Mouse (Mus musculus) testis, adult 2 months (tissue): Measurements from ENCODE around the gene Myt1l. TPM values are rescaled to one million over a fixed set of nuclear protein-coding genes. Genes with fewer than 3 reads are reported as not detected.

ENCODE experiments used
- H3K27ac ChIP-seq: fragments of 200-500 bp; 2 replicates; pipeline ENCODE4 v1.5.1; 2012; ENCODE audit warnings: low read depth, low read length; ENCODE audit not compliant: control insufficient read depth, insufficient read depth
- H3K27me3 ChIP-seq: fragments of 200-500 bp; 2 replicates; pipeline ENCODE4 v1.6.1; 2012; ENCODE audit warnings: mild to moderate bottlenecking, low read length, moderate library complexity; ENCODE audit not compliant: control insufficient read depth, insufficient read depth
- H3K36me3 ChIP-seq: fragments of 200-500 bp; 2 replicates; pipeline ENCODE4 v1.6.1; 2012; ENCODE audit warnings: mild to moderate bottlenecking, low read length; ENCODE audit not compliant: control insufficient read depth, insufficient read depth
- H3K4me1 ChIP-seq: fragments of 200-500 bp; 2 replicates; pipeline ENCODE4 v1.6.1; 2012; ENCODE audit warnings: low read length; ENCODE audit not compliant: control insufficient read depth, insufficient read depth
- H3K4me3 ChIP-seq: fragments of 200-500 bp; 2 replicates; pipeline ENCODE4 v1.5.1; 2012; ENCODE audit warnings: low read depth, mild to moderate bottlenecking, low read length, moderate library complexity, mixed read lengths; ENCODE audit not compliant: control insufficient read depth
- CTCF ChIP-seq: fragments of 200-500 bp; IDR thresholded peaks from 2 replicates; pipeline ENCODE4 v1.5.1; 2012; ENCODE audit warnings: low read depth, mild to moderate bottlenecking, inconsistent platforms, low read length, moderate library complexity; ENCODE audit not compliant: control insufficient read depth, insufficient read depth, insufficient replicate concordance
- POLR2A ChIP-seq: fragments of 200-500 bp; IDR thresholded peaks from 2 replicates; pipeline ENCODE4 v1.6.1; 2012; ENCODE audit warnings: low read depth, mild to moderate bottlenecking, inconsistent platforms, low read length, moderate library complexity; ENCODE audit not compliant: control insufficient read depth
- polyA plus RNA-seq: library from polyadenylated mRNA; depleted of rRNA; stranded (reverse); fragments of >200 nt; gene quantifications from 2 replicates; pipeline ENCODE4 v1.2.3, GENCODE M21; 2012

The Myt1l gene
- polyA plus RNA-seq, 1 experiment, result 5.6 TPM

DNA sequence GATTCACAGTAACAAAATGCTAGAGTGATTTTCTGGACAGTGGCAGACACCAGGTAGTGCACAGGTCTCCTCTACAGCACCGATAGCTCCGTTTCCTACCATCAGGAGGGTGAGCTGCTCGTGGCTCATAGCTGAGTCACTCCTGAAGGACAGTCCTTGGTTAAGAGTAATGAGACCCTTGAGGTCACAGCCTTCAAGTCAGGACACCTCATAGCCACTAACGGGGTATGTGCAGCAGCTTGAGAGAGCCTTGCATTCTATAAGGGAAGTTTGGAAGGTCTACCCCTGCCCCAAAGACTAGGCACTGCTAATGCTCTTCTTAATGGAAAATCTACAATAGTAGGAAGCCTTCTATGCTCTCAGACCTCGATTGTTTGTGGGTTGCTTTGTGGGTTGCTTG lies 163.4 kb downstream of the Myt1l start:
- no peak for TF ChIP-seq POLR2A
- no peak for TF ChIP-seq CTCF
- H3K27ac ChIP-seq, result no peak overlapping the region
- no peak overlapping the region for H3K4me3 ChIP-seq
- H3K4me1 ChIP-seq, result no peaks in the 10 kb centered on the region
- H3K36me3 ChIP-seq, result no peaks in the 10 kb centered on the region
- no peaks in the 10 kb centered on the region for H3K27me3 ChIP-seq

DNA sequence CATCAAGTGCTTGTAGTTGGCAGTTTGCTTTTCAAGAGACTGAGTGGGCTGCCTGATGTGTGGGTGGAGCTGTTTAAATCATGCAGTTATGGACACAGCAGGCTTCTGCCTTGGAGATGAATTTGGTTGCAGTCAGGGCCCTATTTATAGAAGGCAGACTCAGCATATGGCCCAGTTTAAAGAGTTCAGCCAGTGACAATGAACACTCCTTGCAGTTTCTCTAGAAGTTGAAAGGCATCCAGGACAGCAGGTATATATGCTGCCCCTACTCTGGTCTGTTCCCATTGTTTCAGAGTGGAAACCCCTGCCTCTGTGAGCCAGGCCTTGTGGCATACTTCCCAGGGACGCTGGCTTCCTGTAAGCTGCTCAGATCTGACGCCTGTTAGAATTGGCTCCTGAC lies 167.0 kb downstream of the Myt1l start:
- Histone ChIP-seq H3K4me1 (no peaks in the 10 kb centered on the region), H3K36me3 (no peaks in the 10 kb centered on the region), H3K4me3 (no peak overlapping the region), H3K27me3 (no peaks in the 10 kb centered on the region), H3K27ac (no peak overlapping the region)
- TF ChIP-seq POLR2A (no peak), CTCF (no peak)

DNA sequence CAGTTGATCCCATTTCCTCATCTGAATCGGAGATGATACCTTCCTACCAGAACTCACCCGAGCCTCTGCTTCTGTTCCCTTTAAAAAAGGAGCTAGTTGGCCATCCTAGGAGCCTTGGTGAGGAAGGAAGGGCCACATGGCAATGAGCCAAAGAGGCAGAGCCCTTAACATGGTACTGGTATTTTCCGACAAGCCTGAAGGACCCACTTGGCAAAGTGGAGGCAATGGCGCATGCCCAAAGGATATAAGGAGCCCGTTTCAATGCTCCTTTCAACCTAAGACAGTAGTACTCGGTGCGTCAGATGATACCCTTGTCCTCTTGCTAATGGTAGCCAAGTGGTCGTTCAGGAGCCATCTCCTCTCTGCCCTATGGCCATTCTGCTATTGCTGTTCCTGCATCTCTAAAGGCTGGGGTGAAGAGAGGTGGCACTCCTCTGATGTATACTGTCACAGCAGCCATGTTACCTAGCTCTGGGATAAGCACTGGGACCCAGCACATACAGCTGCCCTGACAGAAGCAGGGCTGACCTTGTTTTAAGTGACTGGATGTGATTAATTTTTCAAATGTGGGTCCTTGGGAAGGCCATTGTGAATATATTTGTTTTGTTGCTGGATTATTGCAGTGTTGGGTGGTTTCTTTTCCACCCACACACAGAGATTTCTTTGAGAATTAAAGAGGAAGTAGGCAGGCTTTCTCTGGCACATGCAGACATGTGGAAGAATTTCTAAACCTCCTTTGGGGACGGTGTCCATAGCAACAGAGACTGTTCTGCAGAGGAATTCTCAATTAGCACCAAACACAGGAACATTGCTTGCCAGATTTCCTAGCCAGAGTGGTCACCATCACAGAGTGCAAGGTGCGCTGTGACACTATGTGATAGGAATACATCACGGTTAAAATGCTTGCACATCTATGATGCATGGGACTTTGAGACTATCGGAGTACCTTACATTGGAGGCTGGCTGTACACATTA lies 169.6 kb downstream of the Myt1l start:
- Histone ChIP-seq H3K27ac (no peak overlapping the region), H3K36me3 (no peaks in the 10 kb centered on the region), H3K27me3 (no peaks in the 10 kb centered on the region), H3K4me3 (no peak overlapping the region), H3K4me1 (no peaks in the 10 kb centered on the region)
- TF ChIP-seq POLR2A, result no peak
- TF ChIP-seq CTCF, result no peak

- TF ChIP-seq POLR2A, result no peak
- TF ChIP-seq CTCF, result no peak
- H3K4me3 ChIP-seq, result no peak overlapping the region
- no peak overlapping the region for H3K27ac ChIP-seq
- H3K36me3 ChIP-seq, result no peaks in the 10 kb centered on the region
- no peaks in the 10 kb centered on the region for H3K27me3 ChIP-seq
- no peaks in the 10 kb centered on the region for H3K4me1 ChIP-seq
These were observed 170.4 kb downstream of the Myt1l start for GRCm38 (mm10) chr12:29698541-29698940.

- TF ChIP-seq CTCF (no peak), POLR2A (no peak)
- Histone ChIP-seq H3K27ac (no peak overlapping the region), H3K36me3 (no peaks in the 10 kb centered on the region), H3K4me1 (no peaks in the 10 kb centered on the region), H3K27me3 (no peaks in the 10 kb centered on the region), H3K4me3 (no peak overlapping the region)
These were observed 170.8 kb downstream of the Myt1l start for GRCm38 (mm10) chr12:29698976-29699375.

DNA sequence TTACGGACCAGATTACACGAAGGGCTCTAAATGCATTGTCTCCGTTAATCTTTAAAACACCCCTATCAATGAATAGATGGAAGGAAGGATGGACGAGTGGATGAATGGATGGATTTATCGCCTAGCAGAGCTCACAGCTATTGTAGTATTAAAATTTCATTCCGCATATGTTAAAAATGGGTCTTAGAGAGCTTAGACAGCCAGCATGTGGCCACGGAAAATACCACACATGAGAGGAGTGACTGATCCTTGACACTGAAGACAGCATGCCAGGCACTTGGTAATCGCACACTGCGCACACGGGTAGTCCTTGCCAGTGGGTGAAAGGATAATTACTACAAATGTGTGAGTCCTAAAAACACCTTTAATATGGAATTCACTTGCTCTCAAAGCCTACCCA lies 171.2 kb downstream of the Myt1l start:
- no peak overlapping the region for H3K4me3 ChIP-seq
- no peak overlapping the region for H3K27ac ChIP-seq
- no peaks in the 10 kb centered on the region for H3K4me1 ChIP-seq
- H3K27me3 ChIP-seq, result no peaks in the 10 kb centered on the region
- TF ChIP-seq CTCF (no peak), POLR2A (no peak)
- no peaks in the 10 kb centered on the region for H3K36me3 ChIP-seq

- Histone ChIP-seq H3K4me1 (no peaks in the 10 kb centered on the region), H3K27ac (no peak overlapping the region), H3K36me3 (no peaks in the 10 kb centered on the region), H3K4me3 (no peak overlapping the region), H3K27me3 (no peaks in the 10 kb centered on the region)
- TF ChIP-seq POLR2A (no peak), CTCF (no peak)
These were observed 171.8 kb downstream of the Myt1l start for GRCm38 (mm10) chr12:29700026-29700425.
